Mouse (Mus musculus) stomach, embryonic 15.5 days (tissue): ENCODE results near the gene Nfatc2ip. TPM values are rescaled to one million over a fixed set of nuclear protein-coding genes. Genes with fewer than 3 reads are reported as not detected.
"Not testable (repeated sequence)": the region's sequence is repeated elsewhere in the genome, so short reads cannot be mapped to it uniquely, and the experiment has no call there.

Source experiments
- ATAC-seq: fragments of 200-750 bp; cut with Nextera tagmentation; 2 replicates; pipeline ENCODE4 v1.8.0; 2017; ENCODE audit warnings: low read depth, moderate number of reproducible peaks, moderate TSS enrichment; ENCODE audit not compliant: insufficient read depth, low FRiP score
- H3K27ac ChIP-seq: fragments of 300-500 bp; sonication (generic); 2 replicates; pipeline ENCODE4 v1.5.1; 2015; ENCODE audit warnings: mild to moderate bottlenecking, inconsistent platforms
- H3K27me3 ChIP-seq: fragments of 300-500 bp; sonication (generic); replicated peaks from 2 replicates; pipeline ENCODE4 v1.6.1; 2015; ENCODE audit warnings: inconsistent platforms
- H3K36me3 ChIP-seq: fragments of 300-500 bp; sonication (generic); 2 replicates; pipeline ENCODE4 v1.6.1; 2015; ENCODE audit warnings: inconsistent platforms
- H3K4me1 ChIP-seq: fragments of 300-500 bp; sonication (generic); 2 replicates; pipeline ENCODE4 v1.6.1; 2015; ENCODE audit warnings: inconsistent platforms
- H3K4me2 ChIP-seq: fragments of 300-500 bp; sonication (generic); 2 replicates; pipeline ENCODE4 v1.6.1; 2015; ENCODE audit warnings: mild to moderate bottlenecking, inconsistent platforms
- H3K4me3 ChIP-seq: fragments of 300-500 bp; sonication (generic); replicated peaks from 2 replicates; pipeline ENCODE4 v1.5.1; 2015; ENCODE audit warnings: inconsistent platforms
- H3K9ac ChIP-seq: fragments of 300-500 bp; sonication (generic); 2 replicates; pipeline ENCODE4 v1.6.1; 2015; ENCODE audit warnings: inconsistent platforms
- H3K9me3 ChIP-seq: fragments of 300-500 bp; sonication (generic); 2 replicates; pipeline ENCODE4 v1.6.1; 2016; ENCODE audit warnings: inconsistent platforms
- WGBS: fragments of 180-500 bp; shearing (Covaris S2); methylation state at CpG from one replicate; pipeline ENCODE4 v1.1.7; 2015; 5-methylcytosine and 5-hydroxymethylcytosine counted together
- polyA plus RNA-seq: library from polyadenylated mRNA; unstranded; fragments of >200 nt; fragmentation: Nextera tagmentation; extraction: Ambion mirVana; gene quantifications from 2 replicates; pipeline ENCODE4 v1.2.1, GENCODE M21; 2015

Gene Nfatc2ip
- polyA plus RNA-seq, 1 experiment from 2014 or later, result 2.7 TPM

- not testable (repeated sequence) for H3K4me3 ChIP-seq, ATAC-seq, H3K4me2 ChIP-seq, H3K9ac ChIP-seq, H3K36me3 ChIP-seq, H3K27ac ChIP-seq, H3K9me3 ChIP-seq, H3K27me3 ChIP-seq, H3K4me1 ChIP-seq
- 78% methylated on average over 8 of the region's 8 CpGs for WGBS
These were observed 6.0 kb upstream of the Nfatc2ip start for GRCm38 (mm10) chr7:126402518-126402917.

- no peaks in the 10 kb centered on the region for H3K36me3 ChIP-seq
- H3K4me3 ChIP-seq, result no peak overlapping the region
- no peaks in the 10 kb centered on the region for H3K27me3 ChIP-seq
- ATAC-seq, result no peak
- H3K4me1 ChIP-seq, result 0 out of 2 replicates have a peak, but pooled peaks cover 2% of the 10 kb centered on the region
- WGBS, result 5% methylated on average over 5 of the region's 5 CpGs
- no peak overlapping the region for H3K9ac ChIP-seq
- no peak overlapping the region for H3K27ac ChIP-seq
- H3K4me2 ChIP-seq, result no peak overlapping the region
- no peaks in the 10 kb centered on the region for H3K9me3 ChIP-seq
These were observed 3.0 kb upstream of the Nfatc2ip start for GRCm38 (mm10) chr7:126399548-126399947.

GRCm38 (mm10) chr7:126397822-126398221 lies 1.3 kb upstream of the Nfatc2ip start:
- H3K27me3 ChIP-seq, result no peaks in the 10 kb centered on the region
- H3K36me3 ChIP-seq, result no peaks in the 10 kb centered on the region; the same call in 1 of the 2 replicates
- 90% methylated on average over 4 of the region's 4 CpGs for WGBS
- no peaks in the 10 kb centered on the region for H3K9me3 ChIP-seq
- no peak overlapping the region for H3K27ac ChIP-seq
- no peak for ATAC-seq
- H3K4me2 ChIP-seq, result no peak overlapping the region
- no peak overlapping the region for H3K9ac ChIP-seq
- 0 out of 2 replicates have a peak, but pooled peaks cover 2% of the 10 kb centered on the region for H3K4me1 ChIP-seq
- no peak overlapping the region for H3K4me3 ChIP-seq

GRCm38 (mm10) chr7:126397221-126397620 lies 684 bp upstream of the Nfatc2ip start:
- H3K36me3 ChIP-seq, result no peaks in the 10 kb centered on the region; the same call in 1 of the 2 replicates
- 0 out of 2 replicates have a peak, but pooled peaks cover 2% of the 10 kb centered on the region for H3K4me1 ChIP-seq
- H3K4me2 ChIP-seq, result peak overlapping the region; percentile 23
- no peak overlapping the region for H3K9ac ChIP-seq
- no peaks in the 10 kb centered on the region for H3K27me3 ChIP-seq
- H3K4me3 ChIP-seq, result no peak overlapping the region
- no peak overlapping the region for H3K27ac ChIP-seq
- 47% methylated on average over 6 of the region's 6 CpGs for WGBS
- ATAC-seq, result no peak
- H3K9me3 ChIP-seq, result no peaks in the 10 kb centered on the region

- H3K27ac ChIP-seq, H3K4me2 ChIP-seq, H3K9me3 ChIP-seq, ATAC-seq, H3K4me3 ChIP-seq, H3K4me1 ChIP-seq, H3K27me3 ChIP-seq, H3K9ac ChIP-seq: not testable (repeated sequence)
- WGBS, result 83% methylated on average over 7 of the region's 7 CpGs
- H3K36me3 ChIP-seq, result peaks cover 15% of the 10 kb centered on the region
These were observed 4.3 kb downstream of the Nfatc2ip start for GRCm38 (mm10) chr7:126392086-126392884.

- Histone ChIP-seq H3K4me3 (no peak overlapping the region), H3K9ac (no peak overlapping the region), H3K27ac (no peak overlapping the region), H3K4me2 (no peak overlapping the region), H3K4me1 (no peaks in the 10 kb centered on the region), H3K36me3 (peaks cover 31% of the 10 kb centered on the region), H3K27me3 (no peaks in the 10 kb centered on the region), H3K9me3 (no peaks in the 10 kb centered on the region)
- 100% methylated on average over 1 of the region's 1 CpGs for WGBS
- ATAC-seq, result no peak
These were observed 8.4 kb downstream of the Nfatc2ip start for GRCm38 (mm10) chr7:126388185-126388584.

GRCm38 (mm10) chr7:126383565-126383964 lies 13.0 kb downstream of the Nfatc2ip start:
- 86% methylated on average over 5 of the region's 5 CpGs for WGBS
- Histone ChIP-seq H3K4me3 (no peak overlapping the region), H3K27ac (no peak overlapping the region), H3K4me1 (no peaks in the 10 kb centered on the region), H3K27me3 (no peaks in the 10 kb centered on the region), H3K4me2 (no peak overlapping the region), H3K9ac (no peak overlapping the region), H3K9me3 (no peaks in the 10 kb centered on the region), H3K36me3 (peaks cover 18% of the 10 kb centered on the region)
- ATAC-seq, result no peak

- H3K4me3 ChIP-seq, result peak within 1 kb of the TSS; percentile 88
- peak within 1 kb of the TSS; percentile 95 for H3K4me2 ChIP-seq
- H3K27ac ChIP-seq, result peak within 1 kb of the TSS; percentile 55
- H3K9me3 ChIP-seq, result no peaks in the 10 kb centered on the region
- H3K9ac ChIP-seq, result peak within 1 kb of the TSS; percentile 69
- peak; percentile 97 for ATAC-seq
- no peaks in the 10 kb centered on the region for H3K27me3 ChIP-seq
- peaks cover 11% of the 10 kb centered on the region for H3K4me1 ChIP-seq
- under 1% methylated on average over 33 of the region's 33 CpGs for WGBS
- H3K36me3 ChIP-seq, result peaks cover 5% of the 10 kb centered on the region; the same call in 1 of the 2 replicates
These were observed 19.0 kb downstream of the Nfatc2ip start, which contains the start of gene Spns1 for GRCm38 (mm10) chr7:126377278-126378158. Spns1 (minus strand) TSS chr7:126377450.

- H3K9ac ChIP-seq, result peak overlapping the region; percentile 69
- no peaks in the 10 kb centered on the region for H3K9me3 ChIP-seq
- H3K27me3 ChIP-seq, result no peaks in the 10 kb centered on the region
- peak overlapping the region; percentile 88 for H3K4me3 ChIP-seq
- 0 out of 2 replicates have a peak overlapping the region, but pooled peaks have one; percentile 5 for H3K27ac ChIP-seq
- peak overlapping the region; percentile 95 for H3K4me2 ChIP-seq
- under 1% methylated on average over 27 of the region's 27 CpGs for WGBS
- peaks cover 11% of the 10 kb centered on the region; the same call in 1 of the 2 replicates for H3K36me3 ChIP-seq
- H3K4me1 ChIP-seq, result peaks cover 11% of the 10 kb centered on the region
- peak; percentile 51 for ATAC-seq
These were observed 19.6 kb downstream of the Nfatc2ip start for GRCm38 (mm10) chr7:126376903-126377277.

- H3K9me3 ChIP-seq, result no peaks in the 10 kb centered on the region
- H3K4me1 ChIP-seq, result peaks cover 11% of the 10 kb centered on the region
- ATAC-seq, result no peak
- H3K4me2 ChIP-seq, result no peak overlapping the region
- no peak overlapping the region for H3K27ac ChIP-seq
- WGBS, result 75% methylated on average over 5 of the region's 5 CpGs
- no peaks in the 10 kb centered on the region for H3K27me3 ChIP-seq
- peaks cover 26% of the 10 kb centered on the region for H3K36me3 ChIP-seq
- no peak overlapping the region for H3K9ac ChIP-seq
- H3K4me3 ChIP-seq, result no peak overlapping the region
These were observed 21.5 kb downstream of the Nfatc2ip start for GRCm38 (mm10) chr7:126375012-126375411.

GRCm38 (mm10) chr7:126374526-126374925 lies 22.0 kb downstream of the Nfatc2ip start:
- peaks cover 28% of the 10 kb centered on the region for H3K36me3 ChIP-seq

GRCm38 (mm10) chr7:126373007-126373406 lies 23.5 kb downstream of the Nfatc2ip start:
- H3K27me3 ChIP-seq, result no peaks in the 10 kb centered on the region
- H3K4me2 ChIP-seq, result no peak overlapping the region
- ATAC-seq, result no peak
- H3K27ac ChIP-seq, result no peak overlapping the region
- no peak overlapping the region for H3K4me3 ChIP-seq
- 83% methylated on average over 9 of the region's 9 CpGs for WGBS
- H3K9me3 ChIP-seq, result no peaks in the 10 kb centered on the region
- H3K36me3 ChIP-seq, result peaks cover 28% of the 10 kb centered on the region
- H3K9ac ChIP-seq, result no peak overlapping the region
- peaks cover 11% of the 10 kb centered on the region for H3K4me1 ChIP-seq

More at GRCm38 (mm10) chr7:126374526-126374925, 22.0 kb downstream of the Nfatc2ip start:
- Histone ChIP-seq H3K27ac (no peak overlapping the region), H3K9ac (no peak overlapping the region), H3K4me2 (no peak overlapping the region), H3K27me3 (no peaks in the 10 kb centered on the region), H3K4me1 (peaks cover 11% of the 10 kb centered on the region), H3K9me3 (no peaks in the 10 kb centered on the region), H3K4me3 (no peak overlapping the region)
- no peak for ATAC-seq
- WGBS, result 77% methylated on average over 6 of the region's 6 CpGs
